Mouse (Mus musculus) stomach, postnatal 0 days (tissue): Measurements from ENCODE around the gene Wdr61. TPM values are rescaled to one million over a fixed set of nuclear protein-coding genes. Genes with fewer than 3 reads are reported as not detected.
A peak's percentile ranks its signal among the peaks of the same experiment; 100 is the strongest.

Source experiments
- ATAC-seq: fragments of 200-750 bp; cut with Nextera tagmentation; 2 replicates; pipeline ENCODE4 v1.8.0; 2017; ENCODE audit not compliant: low FRiP score, low TSS enrichment
- DNase-seq: peaks from one replicate; pipeline ENCODE4 v3.0.0-alpha.2; 2016; ENCODE audit warnings: low spot score
- H3K27ac ChIP-seq: fragments of 300-500 bp; sonication (generic); replicated peaks from 2 replicates; pipeline ENCODE4 v1.5.1; 2014; ENCODE audit warnings: mild to moderate bottlenecking, control low read depth
- H3K27me3 ChIP-seq: fragments of 300-500 bp; sonication (generic); 2 replicates; pipeline ENCODE4 v1.6.1; 2014; ENCODE audit warnings: low read length; ENCODE audit not compliant: control insufficient read depth, insufficient read depth
- H3K36me3 ChIP-seq: fragments of 300-500 bp; sonication (generic); 2 replicates; pipeline ENCODE4 v1.6.1; 2014; ENCODE audit warnings: low read length, mixed read lengths; ENCODE audit not compliant: control insufficient read depth, insufficient read depth
- H3K4me1 ChIP-seq: fragments of 300-500 bp; sonication (generic); replicated peaks from 2 replicates; pipeline ENCODE4 v1.6.1; 2014; ENCODE audit warnings: antibody characterized with exemption; ENCODE audit not compliant: control insufficient read depth, insufficient read depth
- H3K4me2 ChIP-seq: fragments of 300-500 bp; sonication (generic); replicated peaks from 2 replicates; pipeline ENCODE4 v1.6.1; 2014; ENCODE audit warnings: low read depth, mild to moderate bottlenecking, control low read depth, moderate library complexity
- H3K4me3 ChIP-seq: fragments of 300-500 bp; sonication (generic); 2 replicates; pipeline ENCODE4 v1.5.1; 2014; ENCODE audit warnings: low read depth, low read length, control low read depth
- H3K9ac ChIP-seq: fragments of 300-500 bp; sonication (generic); 2 replicates; pipeline ENCODE4 v1.6.1; 2014; ENCODE audit warnings: mild to moderate bottlenecking, low read length, control low read depth, mixed read lengths
- H3K9me3 ChIP-seq: fragments of 300-500 bp; sonication (generic); 2 replicates; pipeline ENCODE4 v1.6.1; 2016; ENCODE audit warnings: low read length; ENCODE audit not compliant: control insufficient read depth
- CTCF ChIP-seq: IDR thresholded peaks from 2 replicates; pipeline ENCODE4 v1.5.1; 2016; ENCODE audit warnings: antibody characterized with exemption, low read depth, mild to moderate bottlenecking, moderate library complexity
- EP300 ChIP-seq: optimal IDR thresholded peaks from 2 replicates; pipeline ENCODE3; 2016; ENCODE audit warnings: antibody characterized with exemption
- WGBS: fragments of 180-500 bp; shearing (Covaris S2); extraction: QIAGEN DNeasy Blood & Tissue Kit; methylation state at CpG from one replicate; pipeline ENCODE4 v1.1.7; 2014; 5-methylcytosine and 5-hydroxymethylcytosine counted together
- polyA plus RNA-seq: library from polyadenylated mRNA; unstranded; fragments of >200 nt; fragmentation: Nextera tagmentation; extraction: Ambion mirVana; gene quantifications from 2 replicates; pipeline ENCODE4 v1.2.1, GENCODE M21; 2015

Gene Wdr61
- polyA plus RNA-seq, 1 experiment from 2014 or later = 129 TPM

DNA sequence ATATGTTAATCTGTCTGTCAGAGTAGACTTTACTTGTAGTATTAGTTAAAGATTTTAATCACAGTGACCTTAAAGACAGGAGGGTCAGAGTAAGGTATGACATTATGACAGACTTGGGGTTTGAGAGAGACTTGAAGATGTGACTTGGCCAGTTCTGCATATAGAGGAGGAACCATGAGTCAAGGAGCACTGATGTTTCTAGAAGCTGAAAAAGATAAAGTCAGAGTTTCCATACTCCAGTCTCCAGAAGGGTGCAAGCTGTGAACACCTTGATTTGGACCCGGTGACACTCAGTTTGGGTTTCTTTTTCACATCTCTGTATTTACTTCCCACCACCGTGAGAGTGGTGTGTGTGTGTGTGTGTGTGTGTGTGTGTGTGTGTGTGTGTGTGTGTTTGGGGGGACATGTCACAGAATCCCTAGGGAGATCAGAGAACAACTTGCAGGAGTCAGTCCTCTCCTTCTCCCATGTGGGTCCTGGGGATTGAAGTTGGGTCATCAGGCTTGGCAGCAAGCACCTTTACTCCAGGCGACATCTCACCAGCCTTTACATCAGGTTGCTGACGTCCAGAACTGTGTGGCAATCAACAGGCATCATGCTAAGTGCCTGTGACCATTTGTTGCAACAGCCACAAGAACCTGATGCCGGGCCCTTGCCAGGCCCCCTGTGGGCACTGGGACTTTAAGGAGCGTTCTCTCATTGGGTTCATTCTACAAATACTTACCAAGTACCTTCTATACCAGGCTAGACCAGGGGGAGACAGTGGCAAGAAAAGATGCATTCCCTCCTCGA is 50.3 kb downstream of the Wdr61 start:
- 76% methylated on average over 7 of the region's 7 CpGs for WGBS
- no peaks in the 10 kb centered on the region for H3K36me3 ChIP-seq
- no peak overlapping the region for H3K4me2 ChIP-seq
- no peak overlapping the region for H3K27ac ChIP-seq
- no peaks in the 10 kb centered on the region for H3K4me1 ChIP-seq
- H3K27me3 ChIP-seq = no peaks in the 10 kb centered on the region
- TF ChIP-seq EP300 = no peak
- TF ChIP-seq CTCF = no peak
- H3K9me3 ChIP-seq = no peaks in the 10 kb centered on the region
- no peak overlapping the region for H3K4me3 ChIP-seq
- ATAC-seq (no peak), DNase-seq (no peak)
- H3K9ac ChIP-seq = no peak overlapping the region

DNA sequence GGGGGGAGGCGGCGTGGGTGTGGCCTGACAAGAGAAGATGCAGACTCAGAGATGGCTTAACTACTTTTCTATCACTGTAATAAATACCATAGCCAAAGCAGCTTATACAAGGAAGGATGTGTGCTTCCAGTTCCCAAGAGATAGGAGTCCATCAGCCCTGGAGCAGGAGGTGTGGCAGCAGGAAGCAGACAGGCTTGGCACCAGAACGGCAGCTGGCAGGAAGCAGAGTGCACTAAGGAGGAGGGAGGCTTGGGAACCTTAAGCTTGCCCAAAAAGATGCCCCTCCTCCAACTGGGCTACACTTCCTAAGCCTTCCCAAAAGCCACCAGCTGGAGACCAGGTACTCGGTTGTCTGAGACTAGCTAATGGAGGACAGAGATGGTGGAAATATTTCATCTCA is 51.5 kb downstream of the Wdr61 start:
- no peak overlapping the region for H3K27ac ChIP-seq
- WGBS = 51% methylated on average over 2 of the region's 4 CpGs
- TF ChIP-seq EP300 (no peak), CTCF (no peak)

DNA sequence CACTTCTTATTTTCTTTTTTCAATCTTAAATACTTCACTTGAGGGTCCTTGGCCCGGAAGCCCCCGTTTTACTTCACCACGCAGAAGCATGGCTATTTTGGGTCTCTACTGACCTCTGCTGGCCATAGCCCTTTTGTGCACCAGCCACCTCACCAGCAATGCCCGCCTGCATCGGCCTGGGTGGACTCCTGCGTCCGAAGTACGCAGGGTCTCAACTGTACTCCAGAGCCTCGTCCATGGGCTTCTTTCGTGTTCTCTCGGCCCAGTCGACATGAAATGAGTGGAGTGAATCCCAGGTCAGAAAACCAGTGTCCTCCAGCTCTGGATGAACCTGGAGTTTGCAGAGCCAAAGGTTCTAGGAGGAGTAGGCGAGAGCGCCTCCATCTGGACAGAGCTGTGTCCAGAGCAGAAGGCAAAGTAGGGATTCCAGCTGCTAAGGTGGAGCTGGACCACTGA is 57.8 kb downstream of the Wdr61 start:
- no peaks in the 10 kb centered on the region for H3K9me3 ChIP-seq
- peak overlapping the region; percentile 62 for H3K4me2 ChIP-seq
- H3K27me3 ChIP-seq = no peaks in the 10 kb centered on the region
- peak overlapping the region; percentile 45; the same call in 1 of the 2 replicates for H3K9ac ChIP-seq
- ATAC-seq = peak; percentile 64
- TF ChIP-seq EP300 (no peak), CTCF (peak; percentile 83)
- no peaks in the 10 kb centered on the region for H3K36me3 ChIP-seq
- H3K4me1 ChIP-seq = no peaks in the 10 kb centered on the region
- WGBS = 2% methylated on average over 14 of the region's 14 CpGs
- no peak overlapping the region for H3K27ac ChIP-seq
- peak overlapping the region; percentile 32 for H3K4me3 ChIP-seq
- DNase-seq = peak; percentile 77

More for the DNA sequence above, 51.5 kb downstream of the Wdr61 start:
- Histone ChIP-seq H3K4me3 (no peak overlapping the region), H3K9ac (no peak overlapping the region), H3K9me3 (no peaks in the 10 kb centered on the region), H3K27me3 (no peaks in the 10 kb centered on the region), H3K4me2 (no peak overlapping the region), H3K4me1 (no peaks in the 10 kb centered on the region), H3K36me3 (no peaks in the 10 kb centered on the region)
- DNase-seq (no peak), ATAC-seq (no peak)

- Histone ChIP-seq H3K9ac (no peak overlapping the region), H3K9me3 (no peaks in the 10 kb centered on the region), H3K4me2 (no peak overlapping the region), H3K4me3 (no peak overlapping the region), H3K36me3 (no peaks in the 10 kb centered on the region), H3K4me1 (no peaks in the 10 kb centered on the region), H3K27ac (no peak overlapping the region), H3K27me3 (no peaks in the 10 kb centered on the region)
- WGBS = 84% methylated on average over 13 of the region's 13 CpGs
- no peak for TF ChIP-seq CTCF
- ATAC-seq (no peak), DNase-seq (no peak)
Measured at GRCm38 (mm10) chr9:54673887-54674286, 60.4 kb downstream of the Wdr61 start.

DNA sequence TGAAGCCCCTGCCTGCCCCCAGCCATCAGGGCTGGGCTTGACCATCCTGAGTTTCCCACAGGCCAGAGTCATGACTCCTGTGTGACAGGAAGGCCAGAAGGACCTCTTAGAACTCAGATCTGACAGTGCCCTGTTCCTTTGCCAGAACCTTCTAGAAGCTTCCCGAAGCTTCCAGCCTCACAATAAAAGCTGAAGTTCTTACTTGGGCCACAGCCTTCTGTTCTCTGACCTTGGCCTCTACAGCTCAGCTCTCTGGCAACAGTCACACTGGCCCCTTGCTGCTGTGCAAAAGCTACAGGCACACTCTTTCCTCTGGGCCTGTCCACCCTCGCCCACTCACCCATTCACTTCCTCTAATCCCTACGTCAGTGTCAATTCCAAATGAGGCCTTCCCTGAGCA is 62.4 kb downstream of the Wdr61 start:
- no peak for ATAC-seq
- no peak for TF ChIP-seq EP300
- no peak for TF ChIP-seq CTCF
- 74% methylated on average over 3 of the region's 3 CpGs for WGBS

GRCm38 (mm10) chr9:54668455-54668854 is 65.9 kb downstream of the Wdr61 start:
- H3K4me3 ChIP-seq = no peak overlapping the region
- DNase-seq (no peak), ATAC-seq (no peak)
- WGBS = 57% methylated on average over 4 of the region's 4 CpGs
- H3K4me1 ChIP-seq = no peaks in the 10 kb centered on the region
- TF ChIP-seq CTCF (no peak), EP300 (no peak)
- no peaks in the 10 kb centered on the region for H3K36me3 ChIP-seq
- no peaks in the 10 kb centered on the region for H3K27me3 ChIP-seq
- H3K27ac ChIP-seq = no peak overlapping the region
- H3K9me3 ChIP-seq = no peaks in the 10 kb centered on the region
- no peak overlapping the region for H3K4me2 ChIP-seq
- H3K9ac ChIP-seq = no peak overlapping the region

More for the DNA sequence above, 62.4 kb downstream of the Wdr61 start:
- no peak for DNase-seq
- H3K27ac ChIP-seq = no peak overlapping the region
- no peak overlapping the region for H3K9ac ChIP-seq
- no peaks in the 10 kb centered on the region for H3K27me3 ChIP-seq
- no peaks in the 10 kb centered on the region for H3K9me3 ChIP-seq
- H3K4me3 ChIP-seq = no peak overlapping the region
- H3K4me2 ChIP-seq = no peak overlapping the region
- no peaks in the 10 kb centered on the region for H3K4me1 ChIP-seq
- H3K36me3 ChIP-seq = no peaks in the 10 kb centered on the region
